Mouse (Mus musculus): ENCODE results near the gene Elane. TPM values are rescaled to one million over a fixed set of nuclear protein-coding genes. Genes with fewer than 3 reads are reported as not detected.
A peak's percentile ranks its signal among the peaks of the same experiment; 100 is the strongest.

The Elane gene
- polyA plus RNA-seq, 1 experiment = 0.15 TPM

- TF ChIP-seq POLR2A (IDR thresholded peaks at IDR 0.05; ENCODE audit: borderline replicate concordance, insufficient read depth, low read length) (no peak), CTCF (IDR thresholded peaks at IDR 0.05; ENCODE audit: borderline replicate concordance, insufficient read depth, low read depth, low read length) (no peak)
- peak in 1 of 2 experiments; percentile 26 for DNase-seq
- H3K27me3 ChIP-seq (ENCODE audit: control insufficient read depth, insufficient read depth, low read length) = no peaks in the 10 kb centered on the region
- H3K4me3 ChIP-seq (replicated peaks; ENCODE audit: insufficient read depth, low read depth, low read length) = no peak overlapping the region
- peaks cover 15% of the 10 kb centered on the region for H3K4me1 ChIP-seq (ENCODE audit: control insufficient read depth, insufficient read depth, low read length)
- 25% methylated on average over 21 of the region's 21 CpGs for WGBS
- no peak overlapping the region for H3K27ac ChIP-seq (ENCODE audit: insufficient read depth, low read length)
Observed at GRCm38 (mm10) chr10:79919251-79919849, 33.3 kb downstream of the Elane start.

GRCm38 (mm10) chr10:79920056-79920890 lies 34.2 kb downstream of the Elane start:
- peak; percentile 19 to 38 for DNase-seq
- Histone ChIP-seq H3K27ac (ENCODE audit: insufficient read depth, low read length) (no peak overlapping the region), H3K4me1 (ENCODE audit: control insufficient read depth, insufficient read depth, low read length) (peaks cover 11% of the 10 kb centered on the region; the same call in 1 of the 2 replicates), H3K4me3 (replicated peaks; ENCODE audit: insufficient read depth, low read depth, low read length) (no peak overlapping the region), H3K27me3 (ENCODE audit: control insufficient read depth, insufficient read depth, low read length) (no peaks in the 10 kb centered on the region)
- 55% methylated on average over 26 of the region's 26 CpGs for WGBS
- TF ChIP-seq POLR2A (IDR thresholded peaks at IDR 0.05; ENCODE audit: borderline replicate concordance, insufficient read depth, low read length) (no peak), CTCF (IDR thresholded peaks at IDR 0.05; ENCODE audit: borderline replicate concordance, insufficient read depth, low read depth, low read length) (no peak)

GRCm38 (mm10) chr10:79920958-79921535 lies 35.0 kb downstream of the Elane start, which contains the start of gene R3hdm4:
Gene R3hdm4 (minus strand): TSS chr10:79921208.
- peak within 1 kb of the TSS; percentile 49 for H3K4me3 ChIP-seq (replicated peaks; ENCODE audit: insufficient read depth, low read depth, low read length)
- WGBS = 5% methylated on average over 41 of the region's 41 CpGs
- H3K27ac ChIP-seq (ENCODE audit: insufficient read depth, low read length) = no peak within 1 kb of the TSS
- TF ChIP-seq POLR2A (IDR thresholded peaks at IDR 0.05; ENCODE audit: borderline replicate concordance, insufficient read depth, low read length) (no peak), CTCF (IDR thresholded peaks at IDR 0.05; ENCODE audit: borderline replicate concordance, insufficient read depth, low read depth, low read length) (no peak)
- DNase-seq = peak; percentile 30 to 53
- peaks cover 9% of the 10 kb centered on the region; the same call in 1 of the 2 replicates for H3K4me1 ChIP-seq (ENCODE audit: control insufficient read depth, insufficient read depth, low read length)
- H3K27me3 ChIP-seq (ENCODE audit: control insufficient read depth, insufficient read depth, low read length) = no peaks in the 10 kb centered on the region

GRCm38 (mm10) chr10:79921572-79921971 lies 35.5 kb downstream of the Elane start:
- no peak overlapping the region for H3K27ac ChIP-seq (ENCODE audit: insufficient read depth, low read length)
- no peaks in the 10 kb centered on the region for H3K27me3 ChIP-seq (ENCODE audit: control insufficient read depth, insufficient read depth, low read length)
- H3K4me3 ChIP-seq (replicated peaks; ENCODE audit: insufficient read depth, low read depth, low read length) = peak overlapping the region; percentile 49
- DNase-seq = peak in 1 of 2 experiments; percentile 58
- no peak for TF ChIP-seq CTCF (IDR thresholded peaks at IDR 0.05; ENCODE audit: borderline replicate concordance, insufficient read depth, low read depth, low read length)
- no peak for TF ChIP-seq POLR2A (IDR thresholded peaks at IDR 0.05; ENCODE audit: borderline replicate concordance, insufficient read depth, low read length)
- peaks cover 12% of the 10 kb centered on the region; the same call in 1 of the 2 replicates for H3K4me1 ChIP-seq (ENCODE audit: control insufficient read depth, insufficient read depth, low read length)
- WGBS = 7% methylated on average over 34 of the region's 34 CpGs

- no peak overlapping the region for H3K4me3 ChIP-seq (replicated peaks; ENCODE audit: insufficient read depth, low read depth, low read length)
- H3K4me1 ChIP-seq (ENCODE audit: control insufficient read depth, insufficient read depth, low read length) = peaks cover 24% of the 10 kb centered on the region
- H3K27me3 ChIP-seq (ENCODE audit: control insufficient read depth, insufficient read depth, low read length) = no peaks in the 10 kb centered on the region
- peak; percentile 90 to 97 for DNase-seq
- no peak overlapping the region for H3K27ac ChIP-seq (ENCODE audit: insufficient read depth, low read length)
- TF ChIP-seq CTCF (IDR thresholded peaks at IDR 0.05; ENCODE audit: borderline replicate concordance, insufficient read depth, low read depth, low read length) (peak; percentile 99), POLR2A (IDR thresholded peaks at IDR 0.05; ENCODE audit: borderline replicate concordance, insufficient read depth, low read length) (no peak)
- 8% methylated on average over 29 of the region's 29 CpGs for WGBS
Observed at GRCm38 (mm10) chr10:79924998-79925784, 39.1 kb downstream of the Elane start.

GRCm38 (mm10) chr10:79925785-79926490 lies 39.9 kb downstream of the Elane start:
- Histone ChIP-seq H3K27me3 (ENCODE audit: control insufficient read depth, insufficient read depth, low read length) (no peaks in the 10 kb centered on the region), H3K4me1 (ENCODE audit: control insufficient read depth, insufficient read depth, low read length) (peaks cover 23% of the 10 kb centered on the region), H3K4me3 (replicated peaks; ENCODE audit: insufficient read depth, low read depth, low read length) (peak overlapping the region; percentile 67), H3K27ac (ENCODE audit: insufficient read depth, low read length) (peak overlapping the region; percentile 72)
- TF ChIP-seq POLR2A (IDR thresholded peaks at IDR 0.05; ENCODE audit: borderline replicate concordance, insufficient read depth, low read length) (no peak), CTCF (IDR thresholded peaks at IDR 0.05; ENCODE audit: borderline replicate concordance, insufficient read depth, low read depth, low read length) (no peak)
- WGBS = 7% methylated on average over 15 of the region's 15 CpGs
- DNase-seq = no peak
